Mouse (Mus musculus) lung, postnatal 0 days (tissue): ENCODE measurements around the gene Get4.

Source experiments
- CTCF ChIP-seq: IDR thresholded peaks from 2 replicates; pipeline ENCODE4 v1.5.1; 2016; ENCODE audit warnings: antibody characterized with exemption, mild to moderate bottlenecking
- EP300 ChIP-seq: IDR thresholded peaks from 2 replicates; pipeline ENCODE4 v1.6.1; 2016; ENCODE audit warnings: antibody characterized with exemption, mild to moderate bottlenecking, control low read depth

DNA sequence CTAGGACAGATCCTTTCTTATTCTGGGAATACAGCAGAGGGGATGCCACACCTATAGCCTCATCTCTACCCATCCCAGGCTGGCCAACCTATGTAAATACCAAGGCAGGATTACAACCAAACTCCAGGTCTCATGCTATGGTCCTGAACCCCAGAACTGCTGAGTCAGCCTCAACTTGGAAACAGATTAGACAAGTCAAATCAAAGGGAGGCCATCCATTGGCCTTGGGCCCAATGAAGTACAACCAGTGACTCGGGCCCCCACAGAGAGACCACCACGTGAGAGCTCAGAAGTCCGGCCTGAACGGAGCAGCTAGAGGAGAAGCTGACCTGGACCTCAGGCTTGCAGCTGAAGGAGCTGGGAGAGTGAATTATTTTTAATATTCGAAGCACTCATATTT, 45.6 kb downstream of the Get4 start:
- no peak for TF ChIP-seq CTCF
- no peak for TF ChIP-seq EP300
